Mouse (Mus musculus): ENCODE measurements around the gene Atxn3. TPM values are rescaled to one million over a fixed set of nuclear protein-coding genes. Genes with fewer than 3 reads are reported as not detected.
"Not testable (repeated sequence)": the region's sequence is repeated elsewhere in the genome, so short reads cannot be mapped to it uniquely, and the experiment has no call there.

Gene Atxn3
- polyA plus RNA-seq, 1 experiment from 2014 or later = 13.1 TPM

- no peak for DNase-seq (ENCODE audit: low spot score)
- Histone ChIP-seq H3K36me3 (ENCODE audit: control insufficient read depth, insufficient read depth, low read length) (peaks cover 25% of the 10 kb centered on the region), H3K4me2 (ENCODE audit: low read length) (no peak overlapping the region), H3K4me1 (ENCODE audit: control insufficient read depth, insufficient read depth, low read length) (peaks cover 15% of the 10 kb centered on the region), H3K27ac (ENCODE audit: low read depth, low read length) (no peak overlapping the region), H3K9ac (ENCODE audit: low read length) (no peak overlapping the region), H3K27me3 (replicated peaks; ENCODE audit: control insufficient read depth, insufficient read depth, low read length) (no peaks in the 10 kb centered on the region), H3K4me3 (ENCODE audit: low read depth, low read length) (no peak overlapping the region), H3K9me3 (replicated peaks; ENCODE audit: control insufficient read depth, low read length) (no peaks in the 10 kb centered on the region)
- 90% methylated on average over 3 of the region's 3 CpGs for WGBS
- ATAC-seq = no peak
Measured at GRCm38 (mm10) chr12:101972230-101972629, 14.2 kb upstream of the Atxn3 start.

- Histone ChIP-seq H3K27me3 (replicated peaks; ENCODE audit: control insufficient read depth, insufficient read depth, low read length) (no peaks in the 10 kb centered on the region), H3K4me2 (ENCODE audit: low read length) (no peak overlapping the region), H3K27ac (ENCODE audit: low read depth, low read length) (no peak overlapping the region), H3K36me3 (ENCODE audit: control insufficient read depth, insufficient read depth, low read length) (peaks cover 32% of the 10 kb centered on the region), H3K9ac (ENCODE audit: low read length) (no peak overlapping the region), H3K9me3 (replicated peaks; ENCODE audit: control insufficient read depth, low read length) (no peaks in the 10 kb centered on the region), H3K4me1 (ENCODE audit: control insufficient read depth, insufficient read depth, low read length) (peaks cover 8% of the 10 kb centered on the region), H3K4me3 (ENCODE audit: low read depth, low read length) (no peak overlapping the region)
- DNase-seq (ENCODE audit: low spot score) = no peak
- no peak for ATAC-seq
- WGBS = 95% methylated on average over 2 of the region's 2 CpGs
Measured at GRCm38 (mm10) chr12:101971311-101971710, 13.3 kb upstream of the Atxn3 start.

- H3K4me1 ChIP-seq (ENCODE audit: control insufficient read depth, insufficient read depth, low read length); H3K4me2 ChIP-seq (ENCODE audit: low read length); H3K36me3 ChIP-seq (ENCODE audit: control insufficient read depth, insufficient read depth, low read length); H3K9ac ChIP-seq (ENCODE audit: low read length); H3K9me3 ChIP-seq (replicated peaks; ENCODE audit: control insufficient read depth, low read length); H3K4me3 ChIP-seq (ENCODE audit: low read depth, low read length); ATAC-seq; DNase-seq (ENCODE audit: low spot score); H3K27ac ChIP-seq (ENCODE audit: low read depth, low read length); H3K27me3 ChIP-seq (replicated peaks; ENCODE audit: control insufficient read depth, insufficient read depth, low read length): not testable (repeated sequence)
- WGBS = 90% methylated on average over 5 of the region's 5 CpGs
Measured at GRCm38 (mm10) chr12:101958960-101959780, 1.1 kb upstream of the Atxn3 start.

DNA sequence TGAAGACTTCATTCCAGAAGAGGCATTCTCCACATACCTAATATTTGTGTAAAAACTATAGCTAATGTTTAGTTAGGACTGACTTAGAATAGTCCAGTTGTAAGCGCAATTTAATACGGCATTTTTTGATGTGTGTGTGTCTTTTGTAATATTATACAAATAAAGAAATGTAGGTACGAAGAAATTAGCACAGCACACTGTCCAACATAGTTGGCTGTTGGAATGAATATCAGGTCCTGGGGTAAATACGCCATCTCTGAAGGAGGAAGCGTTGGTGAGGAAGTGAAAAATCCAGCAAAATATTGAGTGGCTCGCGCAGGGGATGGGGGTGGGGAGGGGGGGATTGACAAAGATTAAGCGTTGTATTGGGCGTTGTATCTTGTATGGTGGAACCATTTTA, 510 bp upstream of the Atxn3 start:
- peak overlapping the region; percentile 40 for H3K4me2 ChIP-seq (ENCODE audit: low read length)
- no peak for ATAC-seq
- no peaks in the 10 kb centered on the region for H3K9me3 ChIP-seq (replicated peaks; ENCODE audit: control insufficient read depth, low read length)
- no peak for DNase-seq (ENCODE audit: low spot score)
- H3K36me3 ChIP-seq (ENCODE audit: control insufficient read depth, insufficient read depth, low read length) = no peaks in the 10 kb centered on the region
- H3K27ac ChIP-seq (ENCODE audit: low read depth, low read length) = no peak overlapping the region
- no peak overlapping the region for H3K9ac ChIP-seq (ENCODE audit: low read length)
- no peaks in the 10 kb centered on the region for H3K27me3 ChIP-seq (replicated peaks; ENCODE audit: control insufficient read depth, insufficient read depth, low read length)
- H3K4me3 ChIP-seq (ENCODE audit: low read depth, low read length) = peak overlapping the region; percentile 92
- H3K4me1 ChIP-seq (ENCODE audit: control insufficient read depth, insufficient read depth, low read length) = 0 out of 2 replicates have a peak, but pooled peaks cover 6% of the 10 kb centered on the region
- 62% methylated on average over 9 of the region's 9 CpGs for WGBS

GRCm38 (mm10) chr12:101957079-101957941, 736 bp downstream of the Atxn3 start:
- H3K4me2 ChIP-seq (ENCODE audit: low read length) = peak overlapping the region; percentile 73
- H3K36me3 ChIP-seq (ENCODE audit: control insufficient read depth, insufficient read depth, low read length) = no peaks in the 10 kb centered on the region
- no peak for DNase-seq (ENCODE audit: low spot score)
- H3K27ac ChIP-seq (ENCODE audit: low read depth, low read length) = peak overlapping the region; percentile 72; the same call in 1 of the 2 replicates
- no peak for ATAC-seq
- no peaks in the 10 kb centered on the region for H3K27me3 ChIP-seq (replicated peaks; ENCODE audit: control insufficient read depth, insufficient read depth, low read length)
- 0 out of 2 replicates have a peak, but pooled peaks cover 6% of the 10 kb centered on the region for H3K4me1 ChIP-seq (ENCODE audit: control insufficient read depth, insufficient read depth, low read length)
- 10% methylated on average over 26 of the region's 26 CpGs for WGBS
- peak overlapping the region; percentile 92 for H3K4me3 ChIP-seq (ENCODE audit: low read depth, low read length)
- peak overlapping the region; percentile 85 for H3K9ac ChIP-seq (ENCODE audit: low read length)
- H3K9me3 ChIP-seq (replicated peaks; ENCODE audit: control insufficient read depth, low read length) = no peaks in the 10 kb centered on the region

- not testable (repeated sequence) for H3K9ac ChIP-seq (ENCODE audit: low read length); DNase-seq (ENCODE audit: low spot score); H3K4me3 ChIP-seq (ENCODE audit: low read depth, low read length); H3K36me3 ChIP-seq (ENCODE audit: control insufficient read depth, insufficient read depth, low read length); H3K9me3 ChIP-seq (replicated peaks; ENCODE audit: control insufficient read depth, low read length); H3K27ac ChIP-seq (ENCODE audit: low read depth, low read length); ATAC-seq; H3K4me2 ChIP-seq (ENCODE audit: low read length); H3K4me1 ChIP-seq (ENCODE audit: control insufficient read depth, insufficient read depth, low read length); H3K27me3 ChIP-seq (replicated peaks; ENCODE audit: control insufficient read depth, insufficient read depth, low read length)
- WGBS = 96% methylated on average over 8 of the region's 8 CpGs
Measured at GRCm38 (mm10) chr12:101955821-101956220, 2.2 kb downstream of the Atxn3 start.

DNA sequence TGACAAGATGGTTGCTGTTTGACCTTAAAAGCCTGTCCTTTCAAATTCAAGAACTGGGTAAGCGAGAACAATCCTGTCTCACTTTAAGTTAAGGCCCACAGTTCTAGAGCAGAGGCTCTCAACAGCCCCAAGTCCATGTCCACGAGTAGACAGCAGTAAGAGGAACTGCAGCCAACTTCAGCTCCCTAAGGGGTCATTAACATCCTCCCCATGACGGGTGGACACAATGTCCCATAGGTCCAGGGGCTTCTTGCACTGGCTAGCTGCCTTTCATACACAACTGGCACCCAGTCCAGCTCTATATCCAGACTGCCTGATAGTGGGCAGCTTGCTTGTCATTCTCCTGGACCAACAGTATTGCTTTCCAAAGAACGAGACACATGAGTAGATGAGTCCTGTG, 9.2 kb downstream of the Atxn3 start:
- no peaks in the 10 kb centered on the region for H3K4me1 ChIP-seq (ENCODE audit: control insufficient read depth, insufficient read depth, low read length)
- H3K36me3 ChIP-seq (ENCODE audit: control insufficient read depth, insufficient read depth, low read length) = peaks cover 32% of the 10 kb centered on the region
- no peak overlapping the region for H3K4me3 ChIP-seq (ENCODE audit: low read depth, low read length)
- no peaks in the 10 kb centered on the region for H3K9me3 ChIP-seq (replicated peaks; ENCODE audit: control insufficient read depth, low read length)
- no peak overlapping the region for H3K27ac ChIP-seq (ENCODE audit: low read depth, low read length)
- no peak for ATAC-seq
- no peak overlapping the region for H3K9ac ChIP-seq (ENCODE audit: low read length)
- H3K4me2 ChIP-seq (ENCODE audit: low read length) = no peak overlapping the region
- WGBS = 81% methylated on average over 4 of the region's 4 CpGs
- no peak for DNase-seq (ENCODE audit: low spot score)
- H3K27me3 ChIP-seq (replicated peaks; ENCODE audit: control insufficient read depth, insufficient read depth, low read length) = no peaks in the 10 kb centered on the region

DNA sequence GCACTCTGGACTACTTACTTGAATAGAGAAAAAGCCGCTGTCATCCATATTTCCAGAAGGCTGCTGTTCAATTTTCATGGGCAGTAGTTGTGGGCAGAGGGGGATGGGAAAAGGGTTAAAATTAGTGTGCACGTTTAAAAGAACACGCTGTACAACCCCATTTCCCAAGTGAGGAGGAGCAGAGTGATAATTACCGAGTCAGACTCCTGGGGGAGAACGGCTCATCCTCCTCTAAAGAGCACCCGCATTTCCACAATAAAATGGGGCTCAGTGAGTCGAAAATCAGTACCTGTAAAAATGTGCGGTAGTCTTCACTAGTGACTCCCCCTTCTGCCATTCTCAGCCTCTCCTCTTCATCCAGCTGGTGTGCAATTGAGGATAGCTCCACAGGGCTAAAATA, 10.1 kb downstream of the Atxn3 start:
- no peak overlapping the region for H3K4me3 ChIP-seq (ENCODE audit: low read depth, low read length)
- H3K9me3 ChIP-seq (replicated peaks; ENCODE audit: control insufficient read depth, low read length) = no peaks in the 10 kb centered on the region
- no peak overlapping the region for H3K27ac ChIP-seq (ENCODE audit: low read depth, low read length)
- ATAC-seq = no peak
- peaks cover 35% of the 10 kb centered on the region for H3K36me3 ChIP-seq (ENCODE audit: control insufficient read depth, insufficient read depth, low read length)
- no peaks in the 10 kb centered on the region for H3K27me3 ChIP-seq (replicated peaks; ENCODE audit: control insufficient read depth, insufficient read depth, low read length)
- H3K4me2 ChIP-seq (ENCODE audit: low read length) = no peak overlapping the region
- H3K4me1 ChIP-seq (ENCODE audit: control insufficient read depth, insufficient read depth, low read length) = no peaks in the 10 kb centered on the region
- 94% methylated on average over 8 of the region's 8 CpGs for WGBS
- DNase-seq (ENCODE audit: low spot score) = no peak
- no peak overlapping the region for H3K9ac ChIP-seq (ENCODE audit: low read length)

- ATAC-seq (no peak), DNase-seq (ENCODE audit: low spot score) (peak; percentile 4)
- peaks cover 52% of the 10 kb centered on the region for H3K36me3 ChIP-seq (ENCODE audit: control insufficient read depth, insufficient read depth, low read length)
- 85% methylated on average over 7 of the region's 7 CpGs for WGBS
- H3K27ac ChIP-seq (ENCODE audit: low read depth, low read length) = no peak overlapping the region
- no peak overlapping the region for H3K4me3 ChIP-seq (ENCODE audit: low read depth, low read length)
- H3K27me3 ChIP-seq (replicated peaks; ENCODE audit: control insufficient read depth, insufficient read depth, low read length) = no peaks in the 10 kb centered on the region
- no peak overlapping the region for H3K9ac ChIP-seq (ENCODE audit: low read length)
- no peak overlapping the region for H3K4me2 ChIP-seq (ENCODE audit: low read length)
- no peaks in the 10 kb centered on the region for H3K9me3 ChIP-seq (replicated peaks; ENCODE audit: control insufficient read depth, low read length)
- no peaks in the 10 kb centered on the region for H3K4me1 ChIP-seq (ENCODE audit: control insufficient read depth, insufficient read depth, low read length)
Measured at GRCm38 (mm10) chr12:101937572-101937971, 20.5 kb downstream of the Atxn3 start.

All from forebrain, embryonic 14.5 days (tissue).